Mouse (Mus musculus) Patski (cell line): ENCODE data around the gene Tbc1d8. TPM values are rescaled to one million over a fixed set of nuclear protein-coding genes. Genes with fewer than 3 reads are reported as not detected.

Experiments used
- ATAC-seq: fragments of 100-300 bp; one replicate; pipeline ENCODE4 v1.8.0; 2021
- CTCF ChIA-PET: fragments of 350-600 bp; sonication (Branson Sonifier 250); formaldehyde crosslinking; loops from one replicate; lab custom pipeline; 2022; ENCODE audit warnings: inconsistent platforms; lab: Charles Lee
- POLR2A ChIA-PET: fragments of 350-600 bp; sonication (Branson Sonifier 250); formaldehyde crosslinking; loops from one replicate; lab custom pipeline; 2022; ENCODE audit warnings: antibody characterized with exemption, inconsistent platforms; lab: Charles Lee
- DNase-seq: peaks from one replicate; pipeline ENCODE4 v3.0.0-alpha.2; 2011; ENCODE audit warnings: low read depth, low spot score
- H3K27me3 ChIP-seq: fragments of 371-371 bp; one replicate; pipeline ENCODE4 v1.5.1; 2021
- CTCF ChIP-seq: fragments of 100-300 bp; IDR thresholded peaks from one replicate; pipeline ENCODE4 v1.5.1; 2021
- in situ Hi-C: fragments of 300-500 bp; cut with MboI; formaldehyde crosslinking; loops from 3 replicates; pipeline ENCODE4 v1.11.1; 2018; ENCODE audit warnings: low pct_unique_long_range_greater_than_20kb, mixed read lengths
- polyA plus RNA-seq: library from polyadenylated mRNA; unstranded; gene quantifications from one replicate; pipeline ENCODE4 v1.2.3, GENCODE M21; 2021

Gene Tbc1d8
- polyA plus RNA-seq, 1 experiment from 2014 or later: 3.0 TPM

DNA sequence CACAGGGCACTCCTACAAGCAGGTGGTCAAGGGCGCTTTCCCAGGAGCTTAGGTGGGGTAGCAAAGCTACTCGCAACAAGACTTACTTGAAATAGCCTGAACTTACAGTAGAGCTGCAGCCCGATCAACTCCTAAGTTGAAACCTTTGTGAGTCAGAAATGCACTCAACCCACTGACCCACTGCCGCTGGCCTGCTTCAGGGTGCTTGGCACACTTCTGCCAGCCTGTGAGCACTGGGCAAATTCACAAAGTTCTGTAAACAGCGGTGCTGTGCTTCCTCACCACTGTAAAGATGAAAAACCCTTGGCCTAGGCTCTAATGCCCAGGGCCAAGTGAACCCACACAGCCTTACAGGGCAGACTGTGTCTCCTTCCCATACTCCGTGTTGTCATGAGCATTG is 57.6 kb downstream of the Tbc1d8 start:
- DNase-seq: no peak
- ATAC-seq: no peak
- no peaks in the 10 kb centered on the region for H3K27me3 ChIP-seq
- in situ Hi-C loops: no loop called here
- CTCF ChIA-PET: interaction anchor here (0.9 kb wide), 1 partner anchor 8 kb away, joined by 3 read pairs; no protein-coding TSS in a partner anchor
- TF ChIP-seq CTCF: no peak
- POLR2A ChIA-PET: no interaction called here

DNA sequence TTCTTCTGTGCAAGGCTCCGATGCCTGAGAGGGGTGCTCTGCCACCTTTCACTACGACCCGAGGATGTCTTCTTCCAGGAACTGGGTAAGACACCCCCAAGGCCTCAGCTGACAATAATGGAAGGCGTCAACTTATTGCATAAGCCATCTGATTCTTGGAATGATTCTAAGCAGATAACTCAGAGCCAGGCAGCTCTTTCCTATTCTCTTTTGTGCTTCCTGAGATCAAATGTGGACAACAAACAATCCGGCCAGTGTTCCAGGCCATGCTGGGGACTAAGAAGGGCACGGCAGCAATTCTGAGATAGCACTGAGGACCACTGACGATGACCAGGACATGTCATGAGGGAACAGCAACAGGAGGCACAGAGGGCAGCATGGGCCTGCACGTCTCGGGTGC is 59.7 kb downstream of the Tbc1d8 start:
- DNase-seq: no peak
- CTCF ChIA-PET: interaction anchor here (0.8 kb wide), 1 partner anchor 25 kb away, joined by 3 read pairs; no protein-coding TSS in a partner anchor
- POLR2A ChIA-PET: interaction anchor here (0.6 kb wide), 1 partner anchor 1182 kb away, joined by 3 read pairs; no protein-coding TSS in a partner anchor
- no peaks in the 10 kb centered on the region for H3K27me3 ChIP-seq
- in situ Hi-C loops: no loop called here
- no peak for ATAC-seq
- no peak for TF ChIP-seq CTCF

GRCm38 (mm10) chr1:39417817-39418216 is 60.7 kb downstream of the Tbc1d8 start:
- no peak for TF ChIP-seq CTCF
- in situ Hi-C loops: no loop called here
- no peaks in the 10 kb centered on the region for H3K27me3 ChIP-seq
- DNase-seq: no peak
- POLR2A ChIA-PET: interaction anchor here (1.0 kb wide), 1 partner anchor 39 kb away, joined by 3 read pairs; no protein-coding TSS in a partner anchor
- CTCF ChIA-PET: no interaction called here
- no peak for ATAC-seq

GRCm38 (mm10) chr1:39410085-39410821 is 68.3 kb downstream of the Tbc1d8 start:
- no peak for TF ChIP-seq CTCF
- CTCF ChIA-PET: interaction anchor here (0.9 kb wide), 1 partner anchor 46 kb away, joined by 3 read pairs; no protein-coding TSS in a partner anchor
- POLR2A ChIA-PET: no interaction called here
- H3K27me3 ChIP-seq: no peaks in the 10 kb centered on the region
- ATAC-seq (no peak), DNase-seq (no peak)
- in situ Hi-C loops: no loop called here

GRCm38 (mm10) chr1:39408668-39409067 is 69.9 kb downstream of the Tbc1d8 start:
- in situ Hi-C loops: no loop called here
- no peak for DNase-seq
- no peaks in the 10 kb centered on the region for H3K27me3 ChIP-seq
- ATAC-seq: no peak
- CTCF ChIA-PET: no interaction called here
- POLR2A ChIA-PET: no interaction called here
- no peak for TF ChIP-seq CTCF

DNA sequence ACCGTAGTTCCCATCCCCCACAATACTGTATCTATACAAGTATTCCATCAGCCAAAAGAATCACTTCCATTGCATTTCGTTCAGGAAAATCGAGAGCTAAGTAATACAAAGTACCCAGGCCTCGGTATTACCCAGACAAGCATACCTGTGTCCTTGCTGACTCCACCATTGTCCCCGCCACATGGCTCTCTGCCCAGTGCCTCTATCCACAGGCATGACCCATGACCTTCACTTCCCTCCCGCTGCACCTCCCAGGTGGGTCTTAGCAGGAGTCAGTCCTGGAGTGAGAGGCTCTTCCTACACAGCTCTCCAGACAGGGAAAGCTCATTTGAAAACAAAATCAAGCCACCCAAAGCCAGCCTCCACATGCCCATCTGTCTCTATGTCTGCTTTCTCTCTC is 70.4 kb downstream of the Tbc1d8 start:
- POLR2A ChIA-PET: no interaction called here
- no peaks in the 10 kb centered on the region for H3K27me3 ChIP-seq
- no peak for TF ChIP-seq CTCF
- ATAC-seq (no peak), DNase-seq (no peak)
- CTCF ChIA-PET: no interaction called here
- in situ Hi-C loops: no loop called here

DNA sequence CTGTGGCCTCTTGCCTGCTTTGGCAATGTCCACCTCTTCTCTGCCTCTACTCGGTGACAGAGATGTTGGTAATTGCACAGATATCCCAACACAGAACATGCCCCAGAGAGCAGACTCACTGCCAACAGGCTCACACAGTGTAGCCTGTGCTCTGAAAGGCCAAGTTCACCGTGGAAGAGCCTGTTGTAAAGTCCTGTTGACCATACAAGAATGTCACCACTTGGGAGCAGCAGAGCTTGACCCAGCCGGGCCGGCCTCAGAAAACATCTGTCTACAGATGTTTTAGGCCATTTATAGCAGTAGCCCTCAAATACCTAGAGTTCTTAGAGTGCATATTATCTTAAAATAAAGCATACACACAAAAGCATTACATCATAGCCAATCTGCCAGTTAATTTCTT is 71.4 kb downstream of the Tbc1d8 start:
- DNase-seq: no peak
- ATAC-seq: no peak
- no peaks in the 10 kb centered on the region for H3K27me3 ChIP-seq
- in situ Hi-C loops: no loop called here
- CTCF ChIA-PET: no interaction called here
- TF ChIP-seq CTCF: no peak
- POLR2A ChIA-PET: no interaction called here

GRCm38 (mm10) chr1:39400173-39400572 is 78.4 kb downstream of the Tbc1d8 start:
- no peak for TF ChIP-seq CTCF
- ChIA-PET POLR2A (interaction anchor here (0.6 kb wide), 1 partner anchor 214 kb away, joined by 4 read pairs; no protein-coding TSS in a partner anchor), CTCF (interaction anchor here (1.2 to 1.3 kb wide), 2 partner anchors 9 to 96 kb away, joined by 3 to 5 read pairs; no protein-coding TSS in a partner anchor)
- H3K27me3 ChIP-seq: no peaks in the 10 kb centered on the region
- in situ Hi-C loops: no loop called here
- no peak for ATAC-seq
- DNase-seq: no peak

DNA sequence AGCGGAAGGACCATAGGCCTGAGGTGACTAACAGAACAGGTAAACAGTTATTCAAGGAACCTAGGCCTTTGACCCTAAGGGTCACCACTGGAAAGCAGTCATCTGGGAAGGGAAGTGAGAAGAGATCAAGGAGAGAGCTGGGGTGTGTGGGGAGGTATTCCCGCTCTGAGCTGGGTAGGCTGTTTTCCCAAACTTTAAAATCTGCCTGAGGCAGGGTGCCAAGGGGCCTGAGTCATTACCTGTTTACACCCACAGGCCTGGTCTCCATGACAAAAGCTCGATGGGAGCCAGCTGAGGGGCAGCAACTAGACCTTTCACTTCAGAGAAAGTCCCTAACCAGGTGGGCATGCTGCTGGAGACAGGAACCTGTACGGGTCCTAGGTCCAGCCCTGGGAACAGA is 79.3 kb downstream of the Tbc1d8 start:
- CTCF ChIA-PET: no interaction called here
- POLR2A ChIA-PET: no interaction called here
- DNase-seq: peak; percentile 46
- ATAC-seq: peak; percentile 67
- in situ Hi-C loops: loop anchor here (25.0 kb wide), 1 partner anchor 263 kb away; the partner anchor contains the start of gene Creg2
- no peak for TF ChIP-seq CTCF
- H3K27me3 ChIP-seq: no peaks in the 10 kb centered on the region

GRCm38 (mm10) chr1:39398284-39398683 is 80.3 kb downstream of the Tbc1d8 start:
- in situ Hi-C loops: loop anchor here (25.0 kb wide), 1 partner anchor 264 kb away; the partner anchor contains the start of gene Creg2
- ATAC-seq (no peak), DNase-seq (no peak)
- no peaks in the 10 kb centered on the region for H3K27me3 ChIP-seq
- no peak for TF ChIP-seq CTCF
- CTCF ChIA-PET: no interaction called here
- POLR2A ChIA-PET: no interaction called here

DNA sequence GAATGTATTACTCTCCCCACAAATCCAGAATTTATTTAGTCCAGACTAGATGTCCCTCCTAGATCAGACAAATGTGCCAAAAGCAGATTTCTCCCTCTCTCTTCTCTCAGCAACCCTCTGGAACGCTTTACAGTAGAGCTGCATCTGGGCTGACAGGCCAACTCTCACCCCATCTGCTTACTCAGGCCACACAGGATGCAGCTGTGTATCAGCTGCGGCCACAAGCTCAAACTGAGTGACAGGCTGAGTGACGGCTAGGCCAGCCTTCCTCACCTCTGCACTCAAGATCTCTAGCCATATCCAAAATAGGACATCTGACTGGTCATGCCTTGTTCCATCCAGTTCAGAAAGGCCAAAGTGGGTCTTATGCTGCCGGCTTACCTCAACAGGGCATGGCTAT is 82.2 kb downstream of the Tbc1d8 start:
- no peaks in the 10 kb centered on the region for H3K27me3 ChIP-seq
- POLR2A ChIA-PET: no interaction called here
- CTCF ChIA-PET: interaction anchor here (0.8 to 1.0 kb wide), 2 partner anchors 102 to 126 kb away, joined by 3 read pairs; no protein-coding TSS in a partner anchor
- DNase-seq: no peak
- TF ChIP-seq CTCF: no peak
- in situ Hi-C loops: loop anchor here (25.0 kb wide), 1 partner anchor 266 kb away; the partner anchor contains the start of gene Creg2
- ATAC-seq: no peak
